Mouse (Mus musculus): ENCODE measurements around the gene Rbpj. TPM values are rescaled to one million over a fixed set of nuclear protein-coding genes. Genes with fewer than 3 reads are reported as not detected.

The Rbpj gene
- polyA plus RNA-seq, 1 experiment: 17.5 TPM

DNA sequence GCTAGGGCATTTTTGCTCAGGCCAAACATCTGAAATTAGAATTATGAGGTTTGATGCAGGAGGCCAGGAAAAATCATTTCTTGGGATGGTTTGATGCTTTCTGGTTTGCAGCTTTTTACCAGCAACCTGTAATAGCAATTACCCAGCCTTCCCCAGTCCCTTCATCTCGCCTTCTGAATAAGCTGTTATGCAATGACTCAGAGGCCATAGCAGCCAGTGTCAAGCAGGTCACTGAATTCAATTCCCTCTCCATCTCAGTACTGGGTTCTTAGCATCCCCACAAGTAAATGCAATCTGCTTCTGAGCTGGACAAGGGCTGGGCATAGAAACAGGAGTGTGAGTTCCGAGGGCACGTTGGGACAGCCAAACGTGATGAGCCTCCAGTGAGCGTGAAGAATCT lies 13.9 kb downstream of the Rbpj start:
- DNase-seq: no peak
- TF ChIP-seq CTCF (IDR thresholded peaks at IDR 0.05; ENCODE audit: insufficient read depth, low read length) (no peak), POLR2A (IDR thresholded peaks at IDR 0.05; ENCODE audit: borderline replicate concordance, extremely low read depth, low read depth, low read length) (no peak)
- 75% methylated on average over 5 of the region's 5 CpGs for WGBS
- peaks cover 4% of the 10 kb centered on the region for H3K4me1 ChIP-seq (ENCODE audit: control insufficient read depth, insufficient read depth, low read length)
- H3K4me3 ChIP-seq (replicated peaks; ENCODE audit: extremely low read depth, low read depth, low read length): no peak overlapping the region

DNA sequence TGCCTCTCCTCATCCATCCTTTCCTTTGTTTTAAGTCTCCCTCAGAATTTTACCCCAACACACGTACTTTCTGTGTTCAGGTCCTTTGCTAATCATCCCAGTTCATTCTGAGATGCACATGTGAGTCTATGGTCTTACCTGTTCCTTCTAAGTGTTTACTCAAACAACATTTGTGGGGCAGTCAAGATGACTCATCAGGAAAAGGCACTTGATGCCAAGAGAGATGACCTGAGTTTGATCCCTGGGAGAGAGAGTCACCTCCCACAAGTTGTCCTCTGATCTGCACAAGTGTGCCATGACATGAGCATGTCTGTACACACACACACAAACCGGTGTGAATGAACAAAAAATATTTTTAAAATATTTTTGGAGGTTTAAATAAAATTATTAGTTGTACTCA lies 15.1 kb downstream of the Rbpj start:
- Histone ChIP-seq H3K4me3 (replicated peaks; ENCODE audit: extremely low read depth, low read depth, low read length) (no peak overlapping the region), H3K4me1 (ENCODE audit: control insufficient read depth, insufficient read depth, low read length) (peaks cover 4% of the 10 kb centered on the region)
- no peak for DNase-seq
- 62% methylated on average over 2 of the region's 2 CpGs for WGBS
- no peak for TF ChIP-seq POLR2A (IDR thresholded peaks at IDR 0.05; ENCODE audit: borderline replicate concordance, extremely low read depth, low read depth, low read length)
- no peak for TF ChIP-seq CTCF (IDR thresholded peaks at IDR 0.05; ENCODE audit: insufficient read depth, low read length)

GRCm38 (mm10) chr5:53485069-53485628 lies 19.2 kb downstream of the Rbpj start:
- no peak for DNase-seq
- no peak for TF ChIP-seq CTCF (IDR thresholded peaks at IDR 0.05; ENCODE audit: insufficient read depth, low read length)
- TF ChIP-seq POLR2A (IDR thresholded peaks at IDR 0.05; ENCODE audit: borderline replicate concordance, extremely low read depth, low read depth, low read length): no peak
- no peak overlapping the region for H3K4me3 ChIP-seq (replicated peaks; ENCODE audit: extremely low read depth, low read depth, low read length)
- 56% methylated on average over 6 of the region's 6 CpGs for WGBS
- H3K4me1 ChIP-seq (ENCODE audit: control insufficient read depth, insufficient read depth, low read length): peaks cover 4% of the 10 kb centered on the region

DNA sequence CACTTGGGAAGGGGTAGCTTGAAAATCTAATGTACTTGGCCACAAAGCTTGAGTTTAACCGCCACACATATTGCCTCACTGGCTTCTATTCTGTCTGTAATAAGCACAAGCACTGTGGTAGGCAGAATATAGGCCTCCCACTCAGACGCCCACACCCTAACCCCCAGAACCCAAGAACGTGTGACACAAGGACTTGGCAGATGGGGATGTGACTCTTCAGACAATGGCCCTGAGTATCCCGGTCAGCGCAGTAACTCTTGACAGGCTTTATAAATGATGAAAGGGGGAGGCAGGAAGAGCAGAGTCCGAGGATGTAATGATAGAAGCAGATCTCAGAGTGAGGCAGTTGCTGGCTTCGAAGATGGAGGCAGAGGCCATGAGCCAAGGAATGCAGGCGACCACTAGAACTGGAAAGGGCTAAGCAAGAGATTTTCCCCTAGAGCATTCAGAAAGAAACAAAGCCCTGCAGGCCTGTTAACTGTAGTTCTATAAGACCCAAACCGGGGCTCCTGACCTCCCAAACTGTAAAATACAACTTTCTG lies 20.1 kb downstream of the Rbpj start:
- peaks cover 4% of the 10 kb centered on the region for H3K4me1 ChIP-seq (ENCODE audit: control insufficient read depth, insufficient read depth, low read length)
- WGBS: 55% methylated on average over 9 of the region's 9 CpGs
- TF ChIP-seq POLR2A (IDR thresholded peaks at IDR 0.05; ENCODE audit: borderline replicate concordance, extremely low read depth, low read depth, low read length) (no peak), CTCF (IDR thresholded peaks at IDR 0.05; ENCODE audit: insufficient read depth, low read length) (no peak)
- no peak overlapping the region for H3K4me3 ChIP-seq (replicated peaks; ENCODE audit: extremely low read depth, low read depth, low read length)
- no peak for DNase-seq

GRCm38 (mm10) chr5:53486966-53487592 lies 21.1 kb downstream of the Rbpj start:
- TF ChIP-seq POLR2A (IDR thresholded peaks at IDR 0.05; ENCODE audit: borderline replicate concordance, extremely low read depth, low read depth, low read length): no peak
- TF ChIP-seq CTCF (IDR thresholded peaks at IDR 0.05; ENCODE audit: insufficient read depth, low read length): no peak
- no peaks in the 10 kb centered on the region for H3K4me1 ChIP-seq (ENCODE audit: control insufficient read depth, insufficient read depth, low read length)
- no peak overlapping the region for H3K4me3 ChIP-seq (replicated peaks; ENCODE audit: extremely low read depth, low read depth, low read length)
- 56% methylated on average over 11 of the region's 11 CpGs for WGBS
- no peak for DNase-seq

DNA sequence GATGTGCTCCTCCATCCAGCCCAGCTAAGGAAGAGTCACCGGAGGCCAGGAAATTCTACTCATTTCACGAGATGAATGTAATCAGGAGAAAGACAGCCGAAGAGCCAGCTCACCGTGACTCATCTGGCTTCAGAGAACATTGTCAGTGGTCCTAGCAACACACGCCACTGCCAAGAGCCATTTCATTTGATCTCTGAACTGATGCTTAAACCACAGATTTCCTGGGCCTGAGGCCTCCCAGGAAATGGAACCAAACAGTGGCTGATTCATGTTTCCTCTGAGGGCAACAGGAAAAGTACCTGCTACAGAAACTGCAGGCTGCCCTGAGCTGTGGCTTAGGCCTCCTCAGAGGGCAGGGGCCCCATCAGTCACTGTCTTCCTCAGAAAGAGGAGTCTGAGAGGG lies 24.7 kb downstream of the Rbpj start:
- H3K4me1 ChIP-seq (ENCODE audit: control insufficient read depth, insufficient read depth, low read length): no peaks in the 10 kb centered on the region
- no peak for DNase-seq
- TF ChIP-seq POLR2A (IDR thresholded peaks at IDR 0.05; ENCODE audit: borderline replicate concordance, extremely low read depth, low read depth, low read length): no peak
- TF ChIP-seq CTCF (IDR thresholded peaks at IDR 0.05; ENCODE audit: insufficient read depth, low read length): no peak
- H3K4me3 ChIP-seq (replicated peaks; ENCODE audit: extremely low read depth, low read depth, low read length): no peak overlapping the region
- 31% methylated on average over 5 of the region's 5 CpGs for WGBS

DNA sequence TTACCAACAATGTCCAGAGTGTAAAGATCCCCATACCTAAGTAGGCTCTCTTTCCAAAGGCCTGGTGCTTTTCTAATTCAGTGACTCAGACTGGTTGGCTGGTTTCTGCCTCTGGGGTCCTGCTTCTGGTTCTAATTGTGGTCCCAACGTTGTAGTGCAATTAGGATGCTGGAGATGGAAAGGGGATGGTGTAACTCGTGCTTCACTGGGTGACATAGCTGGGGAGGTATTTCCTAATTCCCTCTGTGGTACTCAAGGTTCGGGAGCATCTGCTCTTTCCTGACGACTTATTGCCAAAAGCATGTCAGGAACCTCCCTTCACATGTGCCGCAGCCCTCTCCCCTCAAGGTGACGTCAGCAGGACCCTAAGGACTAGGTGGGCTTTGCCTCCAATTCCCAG lies 27.8 kb downstream of the Rbpj start:
- TF ChIP-seq CTCF (IDR thresholded peaks at IDR 0.05; ENCODE audit: insufficient read depth, low read length) (no peak), POLR2A (IDR thresholded peaks at IDR 0.05; ENCODE audit: borderline replicate concordance, extremely low read depth, low read depth, low read length) (no peak)
- no peak overlapping the region for H3K4me3 ChIP-seq (replicated peaks; ENCODE audit: extremely low read depth, low read depth, low read length)
- H3K4me1 ChIP-seq (ENCODE audit: control insufficient read depth, insufficient read depth, low read length): no peaks in the 10 kb centered on the region
- no peak for DNase-seq
- 69% methylated on average over 6 of the region's 6 CpGs for WGBS

DNA sequence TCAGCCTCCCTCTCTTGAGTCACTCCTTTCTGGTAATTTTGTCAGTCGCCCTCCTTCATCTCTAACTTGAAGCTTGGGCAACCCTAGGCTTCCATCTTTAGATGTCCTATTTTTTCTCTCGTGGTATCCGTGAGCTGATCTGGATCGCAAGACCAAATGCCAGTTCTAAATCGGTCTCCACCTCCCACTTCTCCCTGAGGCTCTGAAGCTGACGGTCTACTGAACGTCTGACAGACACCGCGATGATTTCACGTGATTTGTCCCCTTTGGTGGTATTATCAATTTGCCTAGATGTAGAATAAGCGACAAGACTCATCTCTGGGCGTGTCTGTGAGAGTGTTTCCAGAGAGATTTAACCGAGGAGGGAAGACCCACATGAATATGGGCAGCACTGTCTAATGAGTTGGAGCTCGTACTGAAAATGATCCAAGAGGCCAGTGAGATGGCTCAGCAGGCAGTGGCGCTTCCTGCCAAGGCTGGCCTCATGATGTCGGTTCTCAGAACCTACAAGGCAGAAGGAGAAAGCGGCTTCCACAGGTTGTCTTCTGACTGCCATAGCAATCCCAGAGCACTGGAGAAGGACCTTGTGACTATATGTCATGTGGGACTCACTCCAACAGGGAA lies 28.7 kb downstream of the Rbpj start:
- H3K4me3 ChIP-seq (replicated peaks; ENCODE audit: extremely low read depth, low read depth, low read length): no peak overlapping the region
- WGBS: 90% methylated on average over 17 of the region's 17 CpGs
- TF ChIP-seq CTCF (IDR thresholded peaks at IDR 0.05; ENCODE audit: insufficient read depth, low read length) (no peak), POLR2A (IDR thresholded peaks at IDR 0.05; ENCODE audit: borderline replicate concordance, extremely low read depth, low read depth, low read length) (no peak)

GRCm38 (mm10) chr5:53496846-53497549 lies 31.0 kb downstream of the Rbpj start:
- H3K4me1 ChIP-seq (ENCODE audit: control insufficient read depth, insufficient read depth, low read length): no peaks in the 10 kb centered on the region
- WGBS: 43% methylated on average over 9 of the region's 9 CpGs
- TF ChIP-seq CTCF (IDR thresholded peaks at IDR 0.05; ENCODE audit: insufficient read depth, low read length) (no peak), POLR2A (IDR thresholded peaks at IDR 0.05; ENCODE audit: borderline replicate concordance, extremely low read depth, low read depth, low read length) (no peak)
- no peak for DNase-seq
- H3K4me3 ChIP-seq (replicated peaks; ENCODE audit: extremely low read depth, low read depth, low read length): no peak overlapping the region

More for the DNA sequence above, 28.7 kb downstream of the Rbpj start:
- H3K4me1 ChIP-seq (ENCODE audit: control insufficient read depth, insufficient read depth, low read length): no peaks in the 10 kb centered on the region
- no peak for DNase-seq
